Mouse (Mus musculus) embryo, embryonic 10 days (tissue): ENCODE data around the gene Comt.

Source experiments
- DNase-seq: peaks from one replicate; pipeline ENCODE4 v3.0.0-alpha.2; 2015; ENCODE audit warnings: low spot score

Gene Comt

DNA sequence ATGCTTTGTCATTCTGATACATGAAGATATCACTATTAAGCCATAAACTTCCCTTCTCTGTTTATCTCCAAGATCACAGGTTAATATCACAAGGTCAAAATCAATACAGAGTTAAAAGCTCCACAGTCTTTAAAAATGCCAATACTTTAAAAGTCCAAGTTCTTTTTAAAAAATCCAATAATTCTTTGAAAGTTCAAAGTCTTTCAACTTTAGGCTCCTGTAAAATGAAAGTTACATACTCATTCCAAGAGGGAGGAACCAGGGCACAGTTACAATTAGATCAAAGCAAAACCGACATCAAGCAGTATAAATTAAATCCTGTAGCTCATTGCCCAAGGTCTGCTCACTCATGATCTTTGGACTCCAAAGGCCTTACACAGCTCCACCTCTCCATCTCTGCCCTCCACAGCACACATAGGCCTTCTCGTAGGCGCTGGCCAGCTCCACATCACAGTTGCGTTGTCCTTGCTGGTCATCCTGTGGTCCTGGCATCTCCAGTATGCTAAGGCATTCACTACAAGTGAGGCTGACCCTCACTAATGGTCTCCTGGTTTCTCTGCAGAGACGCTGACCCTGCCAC, 6.8 kb upstream of the Comt start:
- no peak for DNase-seq

DNA sequence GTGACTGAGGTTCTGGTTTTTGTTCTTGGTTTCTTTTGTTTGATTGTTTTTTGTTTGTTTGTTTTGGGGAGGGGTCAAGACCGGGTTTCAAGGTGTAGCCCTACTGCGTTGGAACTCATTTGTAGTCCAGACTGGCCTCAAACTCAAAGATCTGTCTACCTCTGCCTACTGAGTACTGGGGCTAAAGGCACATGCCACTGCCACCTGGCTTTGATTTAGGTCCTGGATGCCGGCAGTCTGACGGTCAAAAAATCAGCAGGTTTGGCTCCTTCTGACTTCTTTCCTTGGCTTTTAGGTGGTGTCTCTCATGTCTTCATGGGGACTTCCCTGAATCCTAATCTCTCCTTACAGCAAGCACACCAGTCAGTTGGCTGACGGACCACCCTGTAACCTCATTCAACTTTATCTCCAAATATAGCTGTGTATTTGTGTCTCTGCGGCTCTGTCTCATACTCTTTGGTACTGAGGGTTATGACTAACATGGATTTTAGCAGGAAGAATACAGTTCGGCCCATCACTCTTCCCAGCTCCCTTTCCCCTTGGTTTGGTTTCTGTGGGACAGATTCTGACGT, 4.1 kb upstream of the Comt start:
- no peak for DNase-seq

DNA sequence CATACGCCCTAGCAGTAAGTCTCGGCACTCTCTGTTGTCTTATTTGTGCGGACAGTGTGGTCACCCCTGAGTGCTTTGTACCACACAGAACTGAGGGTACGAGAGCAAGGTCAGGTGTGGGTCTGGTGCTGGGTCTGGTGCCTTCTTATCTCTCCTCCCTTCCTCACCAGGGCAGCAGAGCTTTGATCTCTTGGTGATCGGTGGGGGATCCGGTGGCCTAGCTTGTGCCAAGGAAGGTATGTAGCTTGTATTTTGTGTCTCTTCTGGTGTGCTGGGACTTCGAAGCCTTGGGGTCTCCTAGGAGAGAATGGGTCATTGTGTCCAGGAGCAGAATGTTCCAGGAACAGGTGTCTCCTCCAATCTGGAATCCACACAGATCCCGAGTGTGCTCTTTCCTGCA, 3.0 kb upstream of the Comt start:
- DNase-seq = no peak

DNA sequence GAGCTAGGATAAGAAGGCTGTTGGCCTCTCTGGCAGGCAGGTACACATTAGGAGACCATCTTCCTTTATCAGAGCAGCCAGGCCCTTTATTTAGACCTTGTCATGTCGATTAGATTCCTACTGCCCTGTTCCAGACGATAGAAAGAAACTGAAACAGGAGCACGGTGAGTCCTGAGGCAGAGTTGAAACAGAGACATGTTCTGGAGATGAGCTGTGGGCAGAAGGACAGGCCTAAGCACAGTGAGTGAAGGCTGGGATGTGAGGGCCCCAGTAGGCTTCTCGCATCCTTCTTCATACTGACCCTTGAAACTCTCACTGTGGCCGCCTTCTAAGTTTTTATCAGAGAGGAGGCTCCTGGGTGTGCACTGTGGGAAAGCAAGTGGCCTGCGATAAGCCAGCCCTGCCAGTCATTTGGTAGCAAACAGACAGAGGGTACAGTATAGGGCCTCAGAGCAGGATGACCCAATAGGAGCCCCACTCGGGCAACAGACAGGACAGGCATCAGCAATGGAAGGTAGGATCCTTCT, 1.9 kb upstream of the Comt start:
- no peak for DNase-seq

DNA sequence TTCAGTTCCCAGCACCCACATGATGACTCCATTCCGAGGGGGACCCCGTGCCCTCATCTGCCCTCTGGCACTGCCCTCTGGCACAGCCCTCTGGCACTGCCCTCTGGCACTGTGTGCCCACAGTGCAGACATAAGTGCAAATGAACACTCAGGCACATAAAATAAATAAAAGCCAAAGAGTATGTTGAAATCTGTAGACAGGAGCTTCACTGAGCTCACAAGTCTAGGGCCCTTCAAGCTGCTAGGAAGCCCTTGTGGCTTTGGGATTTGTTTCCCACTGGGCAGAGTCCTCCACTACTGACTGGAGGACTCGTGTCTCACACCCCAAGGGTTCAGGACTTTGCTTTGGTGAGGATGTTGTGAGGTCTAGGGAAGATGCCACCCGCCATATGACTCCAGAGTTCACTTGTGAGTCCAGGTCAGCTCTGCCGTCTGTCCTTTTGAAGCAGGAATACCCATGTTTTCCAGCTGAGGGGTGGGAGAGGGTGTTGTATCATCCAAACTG, 1.4 kb upstream of the Comt start:
- DNase-seq = no peak

DNA sequence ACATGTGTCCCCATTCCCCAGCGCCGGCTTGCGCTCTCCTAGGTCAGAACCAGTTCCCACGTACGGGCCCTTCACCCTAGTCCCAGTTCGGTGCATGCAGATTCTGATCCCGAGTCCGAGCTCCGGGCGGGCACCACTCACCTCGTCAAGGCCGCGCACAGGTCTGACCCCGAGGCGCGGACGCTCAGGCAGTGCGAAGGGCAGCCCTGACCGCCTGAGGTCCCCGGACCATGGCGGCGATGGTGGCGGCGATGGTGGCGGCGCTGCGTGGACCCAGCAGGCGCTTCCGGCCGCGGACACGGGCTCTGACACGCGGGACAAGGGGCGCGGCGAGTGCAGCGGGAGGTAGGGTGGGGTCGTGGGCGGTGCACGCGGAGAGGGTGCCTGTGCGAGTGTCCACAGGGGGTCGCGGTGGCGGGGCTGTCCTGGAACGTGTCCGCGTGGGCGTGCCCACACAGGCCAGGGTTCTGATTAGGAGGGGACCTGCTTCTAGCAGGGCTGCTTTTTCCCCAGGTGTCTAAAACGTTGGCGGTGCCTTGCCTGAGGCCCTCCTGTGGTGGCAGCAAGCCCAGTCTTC, 349 bp downstream of the Comt start, which contains the start of gene Txnrd2:
Gene Txnrd2, plus strand, starts transcription at position 170 of the 577 bp plus-strand sequence.
- DNase-seq = peak; percentile 84

DNA sequence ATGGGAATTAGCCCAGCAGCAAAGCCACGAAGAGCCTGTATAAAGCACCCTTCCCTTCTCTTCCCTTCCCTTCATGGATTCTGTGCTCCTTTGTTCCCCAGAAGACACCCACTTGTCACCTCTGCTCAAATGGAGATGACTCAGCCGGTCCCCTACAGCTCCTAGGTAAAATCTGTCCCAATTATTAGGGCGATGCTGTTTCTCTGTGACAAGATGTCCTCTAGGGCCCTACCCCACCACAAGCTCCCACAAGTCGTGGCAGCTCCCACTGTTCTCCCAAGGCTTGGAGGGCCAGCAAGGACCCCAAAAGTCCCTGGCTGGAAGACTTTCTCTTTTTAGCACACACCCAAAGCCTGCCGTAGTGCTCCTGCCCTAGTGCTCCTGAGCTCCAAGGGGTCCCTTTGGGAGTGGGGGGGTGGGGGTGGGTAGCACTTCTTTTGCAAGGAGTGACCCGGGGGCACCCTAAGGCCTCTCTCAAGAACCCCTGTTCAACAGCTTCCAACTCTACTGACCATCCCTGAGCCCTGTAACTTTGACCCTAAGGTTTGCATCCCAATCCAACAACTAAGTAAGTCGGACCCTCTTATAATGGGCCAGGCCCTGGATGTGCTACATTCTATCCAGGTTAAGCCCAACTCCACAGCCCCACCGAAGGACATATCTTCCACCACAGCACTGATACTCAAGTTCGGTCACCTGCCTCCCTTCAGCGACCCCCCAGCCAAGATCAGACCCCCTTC, 1.0 kb downstream of the Comt start:
- DNase-seq = no peak

DNA sequence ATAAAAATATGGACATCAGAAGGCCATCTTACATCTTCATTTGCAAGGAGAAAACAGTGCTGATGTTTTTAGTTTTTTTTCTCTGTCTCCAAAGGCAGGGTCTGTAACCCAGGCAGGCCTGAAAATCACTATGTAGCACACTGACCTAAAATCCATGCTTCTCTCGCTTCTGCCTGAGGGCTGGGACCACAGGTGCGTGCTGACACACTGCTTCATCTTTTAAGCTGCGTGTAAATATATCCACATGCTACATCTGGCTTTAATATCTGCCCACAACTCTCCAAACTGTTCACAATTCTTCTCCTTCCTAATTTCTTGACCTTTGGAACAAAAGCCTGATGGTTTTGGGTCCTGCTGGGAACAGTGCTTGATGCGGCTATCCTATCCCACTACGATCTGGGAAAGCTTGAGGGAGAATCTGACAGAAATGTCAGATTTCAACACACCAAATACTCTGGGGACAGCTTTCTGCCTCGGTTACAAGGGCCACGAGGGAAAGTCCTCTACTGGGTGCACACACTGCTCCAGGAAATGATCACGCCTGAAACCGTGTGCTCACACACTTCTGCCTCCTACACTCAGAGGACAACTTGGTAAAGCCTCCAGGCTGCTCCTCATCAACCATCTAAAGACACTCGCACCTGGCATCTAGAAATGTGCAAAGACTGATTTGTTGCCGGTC, 2.1 kb downstream of the Comt start:
- DNase-seq = no peak

DNA sequence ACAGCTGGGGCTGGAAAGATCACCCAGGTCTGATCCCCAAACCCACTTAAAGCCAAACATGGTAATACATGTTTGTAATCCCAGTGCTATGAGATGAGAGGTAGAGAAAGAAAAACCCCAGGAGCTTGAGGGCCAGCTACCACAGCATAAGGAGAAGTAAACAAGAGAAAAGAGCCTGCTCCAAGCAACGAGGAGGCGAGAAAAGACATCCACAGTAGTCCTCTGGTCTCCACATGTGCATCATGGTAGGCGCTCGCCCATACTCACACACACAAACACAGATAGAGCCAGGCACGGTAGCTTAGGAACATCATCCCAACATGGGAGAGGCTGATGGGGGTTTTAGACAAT, 2.8 kb downstream of the Comt start:
- no peak for DNase-seq

DNA sequence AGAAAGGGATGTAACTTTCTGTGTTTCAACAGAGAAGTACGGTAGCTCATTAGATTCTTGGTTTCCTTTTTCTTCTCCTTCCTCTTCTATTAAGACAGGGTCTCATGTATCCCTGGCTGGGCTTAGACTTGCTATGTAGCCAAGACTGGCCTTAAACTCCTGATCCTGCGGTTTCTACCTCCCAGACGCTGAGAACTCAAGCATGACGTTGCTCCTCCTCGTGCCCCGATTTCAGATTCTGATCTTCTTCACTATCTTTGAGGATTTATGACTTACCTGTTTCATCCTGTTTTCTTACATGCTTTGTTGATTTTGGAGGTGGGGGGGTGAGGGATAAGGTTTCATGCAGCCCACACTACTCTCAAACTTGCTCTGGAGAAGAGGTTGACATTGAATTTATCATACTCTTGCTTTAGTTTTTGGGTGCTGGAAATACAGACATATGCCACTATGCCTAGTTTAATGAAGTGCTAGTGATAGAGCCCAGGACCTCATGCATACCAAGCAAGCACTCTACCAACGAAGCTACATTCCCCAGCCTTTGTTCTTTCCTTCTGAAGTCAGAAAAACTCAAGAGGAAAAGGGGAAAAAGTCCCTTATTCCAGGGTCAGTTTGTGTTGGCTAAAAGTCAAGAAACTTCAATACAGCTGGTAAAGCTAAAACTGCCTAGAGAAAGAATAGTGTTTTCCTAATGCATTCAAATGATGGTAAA, 3.3 kb downstream of the Comt start:
- no peak for DNase-seq

DNA sequence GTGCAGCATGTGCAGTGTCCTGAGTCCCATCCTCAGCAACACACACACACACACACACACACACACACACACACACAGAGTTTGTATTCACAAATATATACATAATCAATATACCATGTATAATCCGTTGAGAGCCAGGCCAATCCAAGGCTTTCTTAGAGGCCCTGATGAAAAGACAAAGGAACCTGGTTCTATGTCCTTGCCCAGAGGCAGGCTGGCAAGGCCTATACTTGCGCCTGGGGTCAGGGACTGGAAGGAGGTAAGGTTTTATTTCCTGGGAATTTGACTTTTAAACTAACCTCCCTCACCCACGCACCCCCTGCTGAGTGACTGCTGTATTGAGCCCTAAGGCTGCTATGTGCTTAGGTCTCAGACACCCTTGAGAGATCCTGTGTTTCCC, 6.1 kb downstream of the Comt start:
- no peak for DNase-seq

DNA sequence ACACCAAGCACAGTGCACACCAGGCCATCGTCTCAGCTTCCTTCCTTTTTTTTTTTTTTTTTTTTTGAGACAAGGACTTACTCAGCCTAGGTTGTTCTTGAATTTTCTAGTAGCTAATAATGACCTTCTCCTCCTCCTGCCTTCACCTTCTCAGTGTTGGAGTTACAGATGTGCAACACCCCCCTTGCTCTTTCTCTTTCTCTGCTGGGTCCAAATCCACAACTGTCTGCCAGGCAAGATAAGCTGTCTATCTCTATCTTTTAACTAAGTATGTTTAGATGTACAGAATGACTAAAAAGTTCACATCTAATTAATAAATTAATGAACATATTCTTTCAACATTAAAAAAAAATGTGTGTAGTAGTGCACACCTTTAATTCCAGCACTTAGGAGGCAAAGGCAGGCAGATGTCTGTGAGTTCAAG, 7.0 kb downstream of the Comt start:
- no peak for DNase-seq

DNA sequence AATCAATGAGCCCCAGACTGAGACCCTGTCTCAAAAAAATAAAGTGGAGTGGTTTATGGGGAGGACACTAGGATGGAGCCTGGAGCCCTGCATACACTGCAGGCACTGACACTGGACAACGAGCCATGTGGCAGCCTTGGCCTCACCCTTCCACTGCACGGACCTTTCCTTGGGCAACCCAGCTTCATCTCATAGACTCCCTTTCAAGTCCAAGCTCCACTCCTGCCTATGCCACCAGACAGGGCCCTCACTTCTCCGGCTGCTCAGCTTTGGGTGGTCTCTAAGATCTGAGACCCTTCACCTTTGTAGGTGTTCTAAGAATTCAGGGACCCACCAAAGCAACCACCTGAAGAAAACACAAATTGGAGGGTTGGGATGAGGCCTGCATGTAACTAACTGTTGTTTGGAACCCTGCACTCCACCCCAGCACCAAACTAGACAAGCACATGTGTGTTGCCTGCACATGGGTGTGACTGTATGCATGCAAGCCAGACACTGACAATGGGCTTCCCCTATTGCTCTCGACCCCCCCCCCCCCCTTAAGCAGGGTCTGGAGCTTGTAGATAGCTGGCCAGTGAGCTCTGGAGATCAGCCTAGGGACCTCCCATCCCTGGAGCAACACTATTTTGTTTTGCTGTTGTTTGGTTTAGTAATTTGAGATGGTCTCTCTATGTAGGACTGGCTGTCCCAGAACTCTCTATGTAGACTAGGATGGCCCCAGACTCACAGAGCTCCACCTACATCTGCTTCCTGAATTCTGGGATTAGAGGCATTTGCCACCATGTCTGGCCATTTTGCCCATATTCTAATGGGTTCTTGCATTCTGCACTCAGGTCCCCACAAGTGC, 7.7 kb downstream of the Comt start:
- DNase-seq = no peak

DNA sequence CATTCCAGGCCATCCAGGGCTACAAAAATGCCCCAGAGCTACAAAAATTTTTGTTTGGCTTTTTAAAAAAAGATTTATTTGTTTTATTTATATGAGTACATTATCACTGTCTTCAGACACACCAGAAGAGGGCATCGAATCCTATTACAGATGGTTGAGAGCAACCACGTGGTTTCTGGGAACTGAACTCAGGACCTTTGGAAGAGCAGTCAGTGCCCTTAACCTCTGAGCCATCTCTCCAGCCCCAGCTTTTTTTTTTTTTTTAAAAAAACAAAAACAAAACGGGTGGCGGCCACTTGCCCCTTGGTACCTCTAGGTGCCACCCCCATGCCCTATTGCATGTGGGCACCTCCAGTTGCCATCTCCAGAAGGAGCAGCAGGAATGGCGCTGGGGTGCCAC, 9.2 kb downstream of the Comt start:
- DNase-seq = no peak

DNA sequence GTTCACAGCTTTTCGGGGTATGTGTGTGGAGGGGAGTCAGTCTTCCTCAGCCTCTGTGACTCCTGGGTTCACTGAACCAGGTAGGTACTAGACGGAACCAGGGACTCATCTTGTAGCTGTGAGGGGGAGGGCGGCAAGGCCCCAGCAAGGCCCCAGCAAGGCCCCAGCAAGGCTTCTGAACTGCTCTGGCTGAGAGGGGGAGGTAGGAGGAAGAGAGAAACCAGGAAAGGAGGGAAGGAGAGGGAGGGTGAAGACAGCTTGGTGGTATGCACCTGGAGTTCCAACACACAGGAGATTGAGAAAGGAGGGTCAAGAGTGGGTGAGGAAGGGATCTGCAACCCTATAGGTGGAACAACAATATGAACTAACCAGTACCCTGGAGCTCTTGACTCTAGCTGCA, 9.8 kb downstream of the Comt start:
- DNase-seq = no peak

DNA sequence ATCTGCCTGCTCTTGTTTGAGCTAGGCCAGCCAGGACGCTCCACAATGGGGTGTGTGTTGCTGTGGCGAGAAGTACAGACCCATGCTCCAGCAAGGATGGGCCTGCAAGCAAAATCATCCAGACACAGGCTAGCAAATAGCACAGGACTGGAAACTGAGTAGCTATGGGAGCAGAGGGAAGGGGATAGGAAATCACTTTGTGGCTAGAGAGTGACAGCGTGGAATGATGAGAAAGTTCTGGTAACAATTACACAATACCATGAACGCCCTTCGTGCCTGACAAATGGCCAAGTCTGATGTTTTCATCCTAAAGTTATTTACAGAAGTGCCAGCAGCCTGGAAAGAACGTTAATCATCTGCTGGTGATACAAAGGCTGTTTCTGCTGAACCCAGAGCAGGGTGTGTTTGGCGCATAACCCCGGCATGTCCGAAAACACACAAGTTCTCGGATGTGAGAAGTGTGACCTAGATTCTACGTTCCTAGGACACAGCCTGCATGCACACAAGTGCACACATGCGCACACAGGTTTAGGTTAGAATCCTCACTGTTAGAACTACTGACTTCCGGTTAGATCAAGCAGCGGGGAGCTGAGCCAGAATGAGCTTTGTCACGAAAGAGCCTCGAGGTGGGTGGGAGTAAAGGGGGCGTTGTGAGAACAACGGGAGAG, 10.4 kb downstream of the Comt start:
- no peak for DNase-seq

DNA sequence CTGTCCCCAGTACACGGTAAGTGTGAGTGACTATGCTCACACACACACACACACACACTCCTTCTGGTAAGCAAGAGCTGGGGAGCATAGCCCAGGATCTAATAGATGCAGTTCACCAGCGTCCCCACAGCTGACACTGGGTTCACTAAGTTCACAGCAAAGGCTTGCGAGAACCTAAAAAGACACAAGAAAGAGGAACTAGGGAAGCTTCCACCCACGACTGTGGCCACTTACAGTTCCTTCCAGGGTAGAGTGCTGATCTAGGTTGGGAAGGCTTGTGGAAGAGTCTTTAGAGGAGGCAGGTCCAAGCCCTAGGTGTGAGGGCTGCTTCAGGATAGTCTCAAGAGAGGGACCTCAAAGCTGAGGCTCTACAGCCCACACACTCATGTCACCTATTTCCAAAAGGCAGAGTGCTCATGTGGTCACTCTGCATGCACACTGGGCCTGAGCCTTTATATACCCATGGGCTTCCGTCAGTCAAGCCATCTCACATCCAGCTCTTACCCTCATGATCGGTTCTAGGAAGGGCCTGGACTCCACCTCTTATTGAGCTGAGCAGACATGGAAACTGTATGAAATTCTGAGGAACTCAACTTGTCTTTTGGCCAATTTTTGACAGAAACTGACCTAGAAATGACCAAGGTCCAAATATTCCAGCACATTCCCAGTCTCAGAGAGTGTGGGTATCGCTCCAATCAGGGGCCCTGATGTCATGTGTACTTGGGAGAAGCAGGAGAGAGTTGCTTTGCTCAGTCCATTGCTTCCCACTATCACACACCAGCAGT, 13.4 kb downstream of the Comt start:
- no peak for DNase-seq

DNA sequence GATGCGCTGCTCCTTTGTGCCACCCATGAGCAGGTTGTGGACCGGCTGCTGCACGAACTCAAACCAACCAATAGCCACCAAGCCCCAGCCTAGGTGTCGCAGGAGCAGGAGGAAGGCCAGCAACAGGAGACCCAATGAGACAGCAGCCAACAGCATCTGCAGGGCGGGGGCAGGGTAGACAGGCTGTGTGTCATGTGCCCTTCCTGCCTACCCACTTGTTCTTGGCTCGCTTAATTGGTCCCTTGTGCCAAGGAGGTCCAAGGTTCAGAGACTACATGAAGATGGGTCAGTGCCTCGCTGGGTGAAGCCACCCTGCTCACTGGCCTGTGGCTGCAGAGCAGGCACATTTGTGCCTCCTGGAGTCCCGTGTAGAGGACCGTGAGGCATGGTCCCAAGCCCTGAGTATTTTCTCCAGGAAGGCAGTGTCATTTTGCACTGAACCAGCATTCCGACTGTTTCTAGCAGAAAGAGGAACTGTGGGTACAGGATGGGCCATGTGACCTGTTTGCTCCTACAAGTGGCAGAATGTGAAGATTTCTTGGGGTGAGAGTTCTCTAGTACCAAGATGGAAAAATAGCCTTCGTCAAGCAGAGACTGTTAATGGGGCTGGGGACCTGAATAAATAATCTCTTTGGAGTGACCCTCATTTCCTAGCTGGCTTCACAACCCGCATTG, 14.7 kb downstream of the Comt start:
- no peak for DNase-seq
